Mouse (Mus musculus) kidney, postnatal 0 days (tissue): ENCODE measurements at regions not wholly inside any gene's neighbourhood (a gene's known extent, or its start where the extent isn't known, plus 50 kb on each side); places are given as distances from the start of the nearest gene placed in this dataset.
A peak's percentile ranks its signal among the peaks of the same experiment; 100 is the strongest.

Experiments used
- ATAC-seq: fragments of 200-750 bp; cut with Nextera tagmentation; replicated peaks from 2 replicates; pipeline ENCODE4 v1.8.0; 2017; ENCODE audit warnings: low read depth, moderate number of reproducible peaks, moderate TSS enrichment, moderate library complexity; ENCODE audit not compliant: low FRiP score
- DNase-seq: peaks from one replicate; pipeline ENCODE4 v3.0.0-alpha.2; 2016; ENCODE audit warnings: low spot score
- H3K27ac ChIP-seq: fragments of 300-500 bp; sonication (generic); 2 replicates; pipeline ENCODE4 v1.5.1; 2014; ENCODE audit warnings: mild to moderate bottlenecking
- H3K27me3 ChIP-seq: fragments of 300-500 bp; sonication (generic); 2 replicates; pipeline ENCODE4 v1.6.1; 2014; ENCODE audit warnings: low read length, mixed read lengths; ENCODE audit not compliant: insufficient read depth
- H3K36me3 ChIP-seq: fragments of 300-500 bp; sonication (generic); 2 replicates; pipeline ENCODE4 v1.6.1; 2014; ENCODE audit warnings: low read length, mixed read lengths; ENCODE audit not compliant: insufficient read depth
- H3K4me1 ChIP-seq: fragments of 300-500 bp; sonication (generic); replicated peaks from 2 replicates; pipeline ENCODE4 v1.6.1; 2014; ENCODE audit warnings: antibody characterized with exemption, low read length, mixed read lengths; ENCODE audit not compliant: insufficient read depth
- H3K4me2 ChIP-seq: fragments of 300-500 bp; sonication (generic); 2 replicates; pipeline ENCODE4 v1.6.1; 2014; ENCODE audit warnings: mild to moderate bottlenecking, low read length, moderate library complexity, mixed read lengths
- H3K4me3 ChIP-seq: fragments of 300-500 bp; sonication (generic); replicated peaks from 2 replicates; pipeline ENCODE4 v1.5.1; 2014; ENCODE audit warnings: low read depth, low read length
- H3K9ac ChIP-seq: fragments of 300-500 bp; sonication (generic); 2 replicates; pipeline ENCODE4 v1.6.1; 2014; ENCODE audit warnings: low read depth, low read length
- H3K9me3 ChIP-seq: fragments of 300-500 bp; sonication (generic); replicated peaks from 2 replicates; pipeline ENCODE4 v1.6.1; 2016; ENCODE audit warnings: low read length, inconsistent platforms, mixed read lengths
- CTCF ChIP-seq: IDR thresholded peaks from 2 replicates; pipeline ENCODE4 v1.5.1; 2016; ENCODE audit warnings: antibody characterized with exemption, low read depth, mild to moderate bottlenecking, moderate library complexity
- WGBS: fragments of 180-500 bp; shearing (Covaris S2); extraction: QIAGEN DNeasy Blood & Tissue Kit; methylation state at CpG from one replicate; pipeline ENCODE4 v1.1.7; 2014; 5-methylcytosine and 5-hydroxymethylcytosine counted together

GRCm38 (mm10) chr4:81097597-81097996 lies 187.2 kb downstream of the Lurap1l start:
- TF ChIP-seq CTCF, result no peak
- H3K9ac ChIP-seq, result no peak overlapping the region
- ATAC-seq, result no peak
- H3K27ac ChIP-seq, result no peak overlapping the region
- H3K4me1 ChIP-seq, result no peaks in the 10 kb centered on the region
- DNase-seq, result no peak
- H3K27me3 ChIP-seq, result no peaks in the 10 kb centered on the region
- H3K4me3 ChIP-seq, result no peak overlapping the region
- H3K4me2 ChIP-seq, result no peak overlapping the region
- WGBS, result 97% methylated on average over 1 of the region's 1 CpGs
- H3K9me3 ChIP-seq, result no peaks in the 10 kb centered on the region
- H3K36me3 ChIP-seq, result no peaks in the 10 kb centered on the region

DNA sequence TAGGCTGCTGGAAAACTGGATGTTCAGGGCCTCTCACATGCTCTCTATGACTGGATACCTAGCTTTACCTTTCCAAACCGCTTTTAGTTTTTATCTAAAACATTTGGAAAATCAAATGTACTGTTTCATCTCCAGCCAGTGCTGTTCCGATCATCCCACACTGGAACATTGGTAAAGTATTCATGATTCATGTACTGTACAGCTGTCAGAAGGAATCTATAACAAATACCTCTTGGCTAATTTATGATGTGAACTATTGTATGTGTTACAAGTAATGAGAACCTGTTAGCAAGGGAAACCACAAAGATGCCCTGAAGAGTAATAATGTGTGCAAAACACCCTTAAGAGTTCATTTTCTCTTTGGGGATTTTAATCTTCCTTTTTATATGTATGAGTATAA lies 190.6 kb downstream of the Lurap1l start:
- no peak for DNase-seq
- no peak for ATAC-seq
- H3K4me3 ChIP-seq, result no peak overlapping the region
- H3K27me3 ChIP-seq, result no peaks in the 10 kb centered on the region
- H3K36me3 ChIP-seq, result no peaks in the 10 kb centered on the region
- H3K9ac ChIP-seq, result no peak overlapping the region
- H3K27ac ChIP-seq, result no peak overlapping the region
- H3K9me3 ChIP-seq, result no peaks in the 10 kb centered on the region
- WGBS, result 72% methylated on average over 2 of the region's 2 CpGs
- H3K4me1 ChIP-seq, result no peaks in the 10 kb centered on the region
- TF ChIP-seq CTCF, result no peak
- H3K4me2 ChIP-seq, result no peak overlapping the region

GRCm38 (mm10) chr4:81111307-81111706 lies 200.9 kb downstream of the Lurap1l start:
- DNase-seq (peak; percentile 60), ATAC-seq (no peak)
- peak; percentile 72 for TF ChIP-seq CTCF
- 44% methylated on average over 3 of the region's 3 CpGs for WGBS
- no peaks in the 10 kb centered on the region for H3K27me3 ChIP-seq
- H3K27ac ChIP-seq, result no peak overlapping the region
- no peaks in the 10 kb centered on the region for H3K9me3 ChIP-seq
- H3K4me3 ChIP-seq, result no peak overlapping the region
- no peaks in the 10 kb centered on the region for H3K4me1 ChIP-seq
- no peaks in the 10 kb centered on the region for H3K36me3 ChIP-seq
- H3K4me2 ChIP-seq, result no peak overlapping the region
- no peak overlapping the region for H3K9ac ChIP-seq

- H3K4me3 ChIP-seq, result no peak overlapping the region
- no peak for TF ChIP-seq CTCF
- H3K4me1 ChIP-seq, result no peaks in the 10 kb centered on the region
- 80% methylated on average over 7 of the region's 7 CpGs for WGBS
- no peaks in the 10 kb centered on the region for H3K36me3 ChIP-seq
- H3K27ac ChIP-seq, result no peak overlapping the region
- ATAC-seq, result no peak
- H3K9me3 ChIP-seq, result no peaks in the 10 kb centered on the region
- no peak overlapping the region for H3K9ac ChIP-seq
- DNase-seq, result no peak
- H3K27me3 ChIP-seq, result no peaks in the 10 kb centered on the region
- no peak overlapping the region for H3K4me2 ChIP-seq
These were observed 206.0 kb downstream of the Lurap1l start for GRCm38 (mm10) chr4:81116411-81116810.

DNA sequence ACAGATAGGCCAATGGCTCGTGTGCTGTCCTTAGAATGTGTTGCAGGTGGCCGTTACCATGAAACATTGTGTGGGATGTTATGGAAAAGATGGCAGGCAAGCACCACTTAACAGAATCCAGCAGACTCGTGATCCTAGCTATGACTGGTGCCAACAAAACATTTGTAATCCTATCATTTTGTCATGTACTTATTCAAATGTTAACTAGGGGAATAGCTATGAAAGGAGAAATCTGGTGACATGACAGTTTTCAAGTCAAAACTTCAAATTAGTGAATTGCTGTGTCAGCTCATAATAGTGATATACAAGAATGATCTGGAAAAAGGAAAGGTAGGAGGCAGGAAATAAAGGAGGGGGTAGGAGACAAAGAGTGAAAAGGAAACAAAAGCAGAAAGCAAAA lies 213.7 kb downstream of the Lurap1l start:
- H3K9ac ChIP-seq, result no peak overlapping the region
- no peaks in the 10 kb centered on the region for H3K36me3 ChIP-seq
- H3K27ac ChIP-seq, result no peak overlapping the region
- no peak overlapping the region for H3K4me3 ChIP-seq
- no peak overlapping the region for H3K4me2 ChIP-seq
- DNase-seq (no peak), ATAC-seq (no peak)
- no peak for TF ChIP-seq CTCF
- H3K9me3 ChIP-seq, result 0 out of 2 replicates have a peak, but pooled peaks cover 6% of the 10 kb centered on the region
- H3K4me1 ChIP-seq, result no peaks in the 10 kb centered on the region
- H3K27me3 ChIP-seq, result no peaks in the 10 kb centered on the region
- 55% methylated on average over 3 of the region's 3 CpGs for WGBS

DNA sequence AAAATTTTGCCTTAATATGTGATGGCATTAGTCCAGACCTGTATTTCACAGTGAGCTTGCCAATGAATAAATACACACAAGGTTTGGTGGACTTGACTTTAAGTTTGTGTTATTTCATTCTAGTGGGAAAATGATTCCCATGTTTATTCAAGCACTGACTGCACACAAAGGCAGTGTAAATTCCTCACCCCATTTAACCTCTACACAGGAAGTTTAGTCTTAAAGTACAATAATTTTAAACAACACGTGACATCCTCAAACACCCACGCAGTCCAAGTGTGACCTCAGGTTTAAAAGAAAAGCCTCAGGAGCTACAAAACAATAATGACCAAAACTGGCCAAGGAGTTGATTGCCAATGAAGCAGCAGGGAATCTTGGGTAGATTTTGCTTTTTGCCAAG lies 219.4 kb downstream of the Lurap1l start:
- Histone ChIP-seq H3K27ac (no peak overlapping the region), H3K9me3 (0 out of 2 replicates have a peak, but pooled peaks cover 9% of the 10 kb centered on the region), H3K27me3 (no peaks in the 10 kb centered on the region), H3K36me3 (no peaks in the 10 kb centered on the region), H3K4me2 (no peak overlapping the region), H3K4me1 (no peaks in the 10 kb centered on the region), H3K9ac (no peak overlapping the region), H3K4me3 (no peak overlapping the region)
- 5% methylated on average over 2 of the region's 2 CpGs for WGBS
- ATAC-seq (no peak), DNase-seq (peak; percentile 75)
- TF ChIP-seq CTCF, result no peak

- WGBS, result 78% methylated on average over 2 of the region's 2 CpGs
- ATAC-seq, result no peak
These were observed 262.7 kb downstream of the Lurap1l start for GRCm38 (mm10) chr4:81173111-81173510.

More at GRCm38 (mm10) chr4:81173111-81173510, 262.7 kb downstream of the Lurap1l start:
- Histone ChIP-seq H3K9ac (no peak overlapping the region), H3K27ac (no peak overlapping the region), H3K27me3 (no peaks in the 10 kb centered on the region), H3K36me3 (no peaks in the 10 kb centered on the region), H3K9me3 (no peaks in the 10 kb centered on the region), H3K4me1 (0 out of 2 replicates have a peak, but pooled peaks cover 1% of the 10 kb centered on the region), H3K4me2 (no peak overlapping the region), H3K4me3 (no peak overlapping the region)
- no peak for TF ChIP-seq CTCF
- no peak for DNase-seq
